Mouse (Mus musculus): ENCODE measurements around the gene Olfr309. TPM values are rescaled to one million over a fixed set of nuclear protein-coding genes. Genes with fewer than 3 reads are reported as not detected.
"Not testable (repeated sequence)": the region's sequence is repeated elsewhere in the genome, so short reads cannot be mapped to it uniquely, and the experiment has no call there.

Gene Olfr309
- not detected in 2 replicates for polyA plus RNA-seq (2014; fragmentation: Nextera tagmentation; extraction: Ambion mirVana)

GRCm38 (mm10) chr7:86313608-86314007 is at the start of gene Olfr309:
Olfr309 (minus strand) TSS chr7:86313708.
- H3K36me3 ChIP-seq (ENCODE audit: control insufficient read depth, insufficient read depth, low read length), result no peaks in the 10 kb centered on the region
- WGBS, result 65% methylated on average over 2 of the region's 2 CpGs
- no peak within 1 kb of the TSS for H3K27ac ChIP-seq (ENCODE audit: low read depth, low read length)
- ATAC-seq (replicated peaks; ENCODE audit: low FRiP score), result no peak
- H3K27me3 ChIP-seq (replicated peaks; ENCODE audit: control insufficient read depth, insufficient read depth, low read length), result no peaks in the 10 kb centered on the region
- H3K4me2 ChIP-seq, result no peak within 1 kb of the TSS
- H3K9me3 ChIP-seq (ENCODE audit: control insufficient read depth, low read length), result no peaks in the 10 kb centered on the region
- no peaks in the 10 kb centered on the region for H3K4me1 ChIP-seq (replicated peaks; ENCODE audit: control insufficient read depth, insufficient read depth, low read length)
- DNase-seq (ENCODE audit: low spot score), result no peak
- H3K9ac ChIP-seq (ENCODE audit: low read depth, low read length), result no peak within 1 kb of the TSS
- no peak within 1 kb of the TSS for H3K4me3 ChIP-seq (ENCODE audit: low read depth, low read length)

GRCm38 (mm10) chr7:86346296-86346695 is 32.8 kb upstream of the Olfr309 start:
- not testable (repeated sequence) for H3K4me3 ChIP-seq (ENCODE audit: low read depth, low read length)
- 87% methylated on average over 9 of the region's 9 CpGs for WGBS

GRCm38 (mm10) chr7:86344253-86344652 is 30.7 kb upstream of the Olfr309 start:
- no peak overlapping the region for H3K27ac ChIP-seq (ENCODE audit: low read depth, low read length)
- no peaks in the 10 kb centered on the region for H3K4me1 ChIP-seq (replicated peaks; ENCODE audit: control insufficient read depth, insufficient read depth, low read length)
- no peaks in the 10 kb centered on the region for H3K27me3 ChIP-seq (replicated peaks; ENCODE audit: control insufficient read depth, insufficient read depth, low read length)
- no peak overlapping the region for H3K9ac ChIP-seq (ENCODE audit: low read depth, low read length)
- DNase-seq (ENCODE audit: low spot score), result no peak
- no peaks in the 10 kb centered on the region for H3K9me3 ChIP-seq (ENCODE audit: control insufficient read depth, low read length)
- no peak overlapping the region for H3K4me3 ChIP-seq (ENCODE audit: low read depth, low read length)
- ATAC-seq (replicated peaks; ENCODE audit: low FRiP score), result no peak
- WGBS, result 59% methylated on average over 3 of the region's 3 CpGs
- no peak overlapping the region for H3K4me2 ChIP-seq
- H3K36me3 ChIP-seq (ENCODE audit: control insufficient read depth, insufficient read depth, low read length), result no peaks in the 10 kb centered on the region

More at GRCm38 (mm10) chr7:86346296-86346695, 32.8 kb upstream of the Olfr309 start:
- not testable (repeated sequence) for H3K36me3 ChIP-seq (ENCODE audit: control insufficient read depth, insufficient read depth, low read length); H3K9ac ChIP-seq (ENCODE audit: low read depth, low read length); H3K27ac ChIP-seq (ENCODE audit: low read depth, low read length); DNase-seq (ENCODE audit: low spot score); H3K9me3 ChIP-seq (ENCODE audit: control insufficient read depth, low read length); H3K4me1 ChIP-seq (replicated peaks; ENCODE audit: control insufficient read depth, insufficient read depth, low read length); ATAC-seq (replicated peaks; ENCODE audit: low FRiP score); H3K27me3 ChIP-seq (replicated peaks; ENCODE audit: control insufficient read depth, insufficient read depth, low read length); H3K4me2 ChIP-seq

- no peak for ATAC-seq (replicated peaks; ENCODE audit: low FRiP score)
- H3K4me2 ChIP-seq, result no peak overlapping the region
- H3K4me3 ChIP-seq (ENCODE audit: low read depth, low read length), result no peak overlapping the region
- no peaks in the 10 kb centered on the region for H3K27me3 ChIP-seq (replicated peaks; ENCODE audit: control insufficient read depth, insufficient read depth, low read length)
- no peak overlapping the region for H3K9ac ChIP-seq (ENCODE audit: low read depth, low read length)
- no peak for DNase-seq (ENCODE audit: low spot score)
- no peak overlapping the region for H3K27ac ChIP-seq (ENCODE audit: low read depth, low read length)
- no peaks in the 10 kb centered on the region for H3K9me3 ChIP-seq (ENCODE audit: control insufficient read depth, low read length)
- 70% methylated on average over 14 of the region's 14 CpGs for WGBS
- H3K36me3 ChIP-seq (ENCODE audit: control insufficient read depth, insufficient read depth, low read length), result no peaks in the 10 kb centered on the region
- no peaks in the 10 kb centered on the region for H3K4me1 ChIP-seq (replicated peaks; ENCODE audit: control insufficient read depth, insufficient read depth, low read length)
These were observed 29.5 kb upstream of the Olfr309 start for GRCm38 (mm10) chr7:86342881-86343565.

GRCm38 (mm10) chr7:86337486-86337885 is 24.0 kb upstream of the Olfr309 start, which contains the start of gene Olfr307:
Olfr307 (minus strand) TSS chr7:86337586.
- H3K4me1 ChIP-seq (replicated peaks; ENCODE audit: control insufficient read depth, insufficient read depth, low read length), result no peaks in the 10 kb centered on the region
- H3K36me3 ChIP-seq (ENCODE audit: control insufficient read depth, insufficient read depth, low read length), result no peaks in the 10 kb centered on the region
- H3K27me3 ChIP-seq (replicated peaks; ENCODE audit: control insufficient read depth, insufficient read depth, low read length), result no peaks in the 10 kb centered on the region
- DNase-seq (ENCODE audit: low spot score), result no peak
- no peak within 1 kb of the TSS for H3K9ac ChIP-seq (ENCODE audit: low read depth, low read length)
- no peak for ATAC-seq (replicated peaks; ENCODE audit: low FRiP score)
- H3K4me2 ChIP-seq, result no peak within 1 kb of the TSS
- no peaks in the 10 kb centered on the region for H3K9me3 ChIP-seq (ENCODE audit: control insufficient read depth, low read length)
- no peak within 1 kb of the TSS for H3K27ac ChIP-seq (ENCODE audit: low read depth, low read length)
- no peak within 1 kb of the TSS for H3K4me3 ChIP-seq (ENCODE audit: low read depth, low read length)
- WGBS, result 79% methylated on average over 1 of the region's 1 CpGs

GRCm38 (mm10) chr7:86325530-86325929 is 12.0 kb upstream of the Olfr309 start, which contains the start of gene Olfr308:
Olfr308 (minus strand) TSS chr7:86325630.
- no peak for DNase-seq (ENCODE audit: low spot score)
- Histone ChIP-seq H3K9me3 (ENCODE audit: control insufficient read depth, low read length) (no peaks in the 10 kb centered on the region), H3K27me3 (replicated peaks; ENCODE audit: control insufficient read depth, insufficient read depth, low read length) (no peaks in the 10 kb centered on the region), H3K9ac (ENCODE audit: low read depth, low read length) (no peak within 1 kb of the TSS), H3K4me2 (no peak within 1 kb of the TSS), H3K4me3 (ENCODE audit: low read depth, low read length) (no peak within 1 kb of the TSS), H3K4me1 (replicated peaks; ENCODE audit: control insufficient read depth, insufficient read depth, low read length) (no peaks in the 10 kb centered on the region), H3K36me3 (ENCODE audit: control insufficient read depth, insufficient read depth, low read length) (no peaks in the 10 kb centered on the region), H3K27ac (ENCODE audit: low read depth, low read length) (no peak within 1 kb of the TSS)
- ATAC-seq (replicated peaks; ENCODE audit: low FRiP score), result no peak

- 83% methylated on average over 2 of the region's 2 CpGs for WGBS
These were observed 7.8 kb upstream of the Olfr309 start for GRCm38 (mm10) chr7:86321323-86321722.

GRCm38 (mm10) chr7:86277072-86277471 is 36.4 kb downstream of the Olfr309 start, which contains the start of gene Olfr310:
Olfr310 (minus strand) TSS chr7:86277172.
- Histone ChIP-seq H3K4me2 (no peak within 1 kb of the TSS), H3K36me3 (ENCODE audit: control insufficient read depth, insufficient read depth, low read length) (no peaks in the 10 kb centered on the region), H3K27ac (ENCODE audit: low read depth, low read length) (no peak within 1 kb of the TSS), H3K9ac (ENCODE audit: low read depth, low read length) (no peak within 1 kb of the TSS), H3K4me3 (ENCODE audit: low read depth, low read length) (no peak within 1 kb of the TSS), H3K9me3 (ENCODE audit: control insufficient read depth, low read length) (no peaks in the 10 kb centered on the region), H3K4me1 (replicated peaks; ENCODE audit: control insufficient read depth, insufficient read depth, low read length) (no peaks in the 10 kb centered on the region), H3K27me3 (replicated peaks; ENCODE audit: control insufficient read depth, insufficient read depth, low read length) (no peaks in the 10 kb centered on the region)
- no peak for DNase-seq (ENCODE audit: low spot score)
- ATAC-seq (replicated peaks; ENCODE audit: low FRiP score), result no peak
- WGBS, result 50% methylated on average over 1 of the region's 1 CpGs

More at GRCm38 (mm10) chr7:86321323-86321722, 7.8 kb upstream of the Olfr309 start:
- H3K27ac ChIP-seq (ENCODE audit: low read depth, low read length), result no peak overlapping the region
- no peaks in the 10 kb centered on the region for H3K27me3 ChIP-seq (replicated peaks; ENCODE audit: control insufficient read depth, insufficient read depth, low read length)
- ATAC-seq (replicated peaks; ENCODE audit: low FRiP score) (no peak), DNase-seq (ENCODE audit: low spot score) (no peak)
- H3K4me1 ChIP-seq (replicated peaks; ENCODE audit: control insufficient read depth, insufficient read depth, low read length), result no peaks in the 10 kb centered on the region
- H3K9ac ChIP-seq (ENCODE audit: low read depth, low read length), result no peak overlapping the region
- no peaks in the 10 kb centered on the region for H3K9me3 ChIP-seq (ENCODE audit: control insufficient read depth, low read length)
- H3K4me2 ChIP-seq, result no peak overlapping the region
- H3K4me3 ChIP-seq (ENCODE audit: low read depth, low read length), result no peak overlapping the region
- H3K36me3 ChIP-seq (ENCODE audit: control insufficient read depth, insufficient read depth, low read length), result no peaks in the 10 kb centered on the region
